Mouse (Mus musculus) thymus, adult 2 months (tissue): ENCODE measurements around the gene Zfhx3. TPM values are rescaled to one million over a fixed set of nuclear protein-coding genes. Genes with fewer than 3 reads are reported as not detected.

Source experiments
- DNase-seq: peaks from one replicate; pipeline ENCODE4 v3.0.0; 2021
- H3K27ac ChIP-seq: fragments of 200-500 bp; 2 replicates; pipeline ENCODE4 v1.5.1; 2012; ENCODE audit warnings: low read length, control low read depth; ENCODE audit not compliant: control insufficient read depth, insufficient read depth
- H3K27me3 ChIP-seq: fragments of 200-500 bp; 2 replicates; pipeline ENCODE4 v1.6.1; 2012; ENCODE audit warnings: mild to moderate bottlenecking, low read length, moderate library complexity, mixed read lengths; ENCODE audit not compliant: control insufficient read depth, insufficient read depth
- H3K36me3 ChIP-seq: fragments of 200-500 bp; 2 replicates; pipeline ENCODE4 v1.6.1; 2012; ENCODE audit warnings: mild to moderate bottlenecking, low read length, moderate library complexity; ENCODE audit not compliant: control insufficient read depth, insufficient read depth
- H3K4me1 ChIP-seq: fragments of 200-500 bp; replicated peaks from 2 replicates; pipeline ENCODE4 v1.6.1; 2012; ENCODE audit warnings: low read length; ENCODE audit not compliant: control insufficient read depth, insufficient read depth
- H3K4me3 ChIP-seq: fragments of 200-500 bp; 2 replicates; pipeline ENCODE4 v1.5.1; 2012; ENCODE audit warnings: mild to moderate bottlenecking, low read length, control low read depth, moderate library complexity; ENCODE audit not compliant: control insufficient read depth, insufficient read depth
- CTCF ChIP-seq: fragments of 200-500 bp; IDR thresholded peaks from 2 replicates; pipeline ENCODE4 v1.5.1; 2012; ENCODE audit warnings: mild to moderate bottlenecking, control low read depth, low read length, moderate library complexity, borderline replicate concordance; ENCODE audit not compliant: control insufficient read depth, poor library complexity, insufficient read depth; ENCODE audit errors: extremely low read depth
- POLR2A ChIP-seq: fragments of 200-500 bp; IDR thresholded peaks from 2 replicates; pipeline ENCODE4 v1.6.1; 2012; ENCODE audit warnings: mild to moderate bottlenecking, low read length, control low read depth, moderate library complexity; ENCODE audit not compliant: control insufficient read depth, poor library complexity, insufficient read depth; ENCODE audit errors: extremely low read depth
- WGBS: fragments of 180-500 bp; shearing (Covaris S2); methylation state at CpG from one replicate; pipeline ENCODE4 v1.1.7; 2018; 5-methylcytosine and 5-hydroxymethylcytosine counted together
- polyA plus RNA-seq: library from polyadenylated mRNA; depleted of rRNA; stranded (reverse); fragments of >200 nt; gene quantifications from 2 replicates; pipeline ENCODE4 v1.2.3, GENCODE M21; 2012

Gene Zfhx3
- polyA plus RNA-seq, 1 experiment, result 1.1 TPM

GRCm38 (mm10) chr8:108101978-108102865, 159.8 kb downstream of the Zfhx3 start:
- H3K27ac ChIP-seq, result no peak overlapping the region
- TF ChIP-seq CTCF (no peak), POLR2A (no peak)
- WGBS, result 88% methylated on average over 16 of the region's 16 CpGs

DNA sequence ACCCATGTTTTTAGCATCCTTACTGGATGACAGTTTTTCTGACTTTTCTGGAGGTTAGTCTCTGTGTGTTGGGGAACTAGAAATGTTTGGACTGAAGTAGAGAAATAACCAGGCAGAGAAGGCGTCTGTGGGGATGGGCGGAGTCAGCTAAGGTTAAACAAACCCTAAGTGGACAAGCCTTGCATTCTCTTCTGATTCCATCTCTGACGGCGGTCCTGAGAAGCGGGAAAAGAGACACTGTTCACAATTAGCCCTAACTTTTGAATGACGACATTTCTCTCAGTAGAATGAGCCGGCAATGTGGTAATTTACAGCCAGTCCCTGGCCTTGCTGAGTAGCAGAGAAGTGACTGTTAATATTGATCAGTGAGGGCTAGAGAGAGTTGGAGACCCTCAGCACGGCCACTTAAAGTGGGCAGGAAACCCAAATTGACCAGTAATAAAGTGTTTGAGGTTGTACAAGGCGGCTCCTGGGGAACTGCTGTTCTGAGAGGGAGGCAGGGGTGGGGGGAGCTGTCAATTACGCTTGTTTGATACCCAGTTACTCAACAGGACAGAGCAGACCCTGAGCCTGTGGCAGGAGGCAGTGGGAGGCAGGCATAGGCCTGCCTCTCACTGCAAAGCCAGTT, 162.1 kb downstream of the Zfhx3 start:
- Histone ChIP-seq H3K27me3 (no peaks in the 10 kb centered on the region), H3K27ac (no peak overlapping the region), H3K4me1 (no peaks in the 10 kb centered on the region), H3K36me3 (no peaks in the 10 kb centered on the region), H3K4me3 (no peak overlapping the region)
- no peak for DNase-seq
- WGBS, result 52% methylated on average over 10 of the region's 10 CpGs
- no peak for TF ChIP-seq POLR2A
- TF ChIP-seq CTCF, result no peak

More at GRCm38 (mm10) chr8:108101978-108102865, 159.8 kb downstream of the Zfhx3 start:
- Histone ChIP-seq H3K27me3 (no peaks in the 10 kb centered on the region), H3K36me3 (no peaks in the 10 kb centered on the region), H3K4me3 (no peak overlapping the region), H3K4me1 (no peaks in the 10 kb centered on the region)
- no peak for DNase-seq

DNA sequence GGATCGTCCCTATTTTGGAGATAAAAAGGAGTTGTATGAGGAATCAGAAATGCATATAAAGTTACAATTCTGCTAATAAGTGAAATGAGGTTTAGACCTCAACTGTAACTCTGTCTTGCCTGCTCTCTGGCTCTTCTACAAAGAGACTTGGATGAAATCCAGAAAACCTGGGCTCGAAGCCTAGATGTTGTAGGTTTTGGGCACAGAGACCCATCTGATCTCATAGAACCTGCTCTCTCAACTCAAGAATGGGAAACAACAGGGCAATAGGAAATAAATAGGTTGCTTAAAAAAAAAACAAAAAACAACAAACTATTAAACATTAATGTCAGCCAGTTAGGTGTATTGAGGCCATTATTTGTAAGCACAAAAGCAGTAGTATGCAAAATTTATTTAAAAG, 182.6 kb downstream of the Zfhx3 start:
- H3K27ac ChIP-seq, result no peak overlapping the region
- no peaks in the 10 kb centered on the region for H3K36me3 ChIP-seq
- DNase-seq, result no peak
- H3K27me3 ChIP-seq, result no peaks in the 10 kb centered on the region
- no peaks in the 10 kb centered on the region for H3K4me1 ChIP-seq
- TF ChIP-seq POLR2A (no peak), CTCF (no peak)
- 84% methylated on average over 2 of the region's 2 CpGs for WGBS
- no peak overlapping the region for H3K4me3 ChIP-seq

DNA sequence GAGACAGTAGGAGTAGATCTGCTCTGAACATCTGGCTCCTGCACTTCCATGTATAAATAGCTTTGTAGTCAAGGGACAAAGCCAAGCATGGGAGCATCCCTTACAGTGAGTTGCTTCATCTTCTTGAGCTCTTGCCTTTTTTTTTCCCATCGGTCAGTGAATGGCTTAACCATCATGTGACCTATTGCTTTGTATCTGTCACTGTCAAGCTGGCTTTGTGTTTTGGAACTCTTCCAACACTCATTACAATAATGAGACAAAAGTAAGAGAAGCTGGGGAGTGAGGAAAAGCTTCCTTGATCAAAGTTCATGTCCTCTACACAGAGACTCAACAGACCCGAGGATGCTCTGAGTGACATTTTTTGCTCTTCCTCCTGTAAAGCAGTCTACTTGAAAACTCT, 183.0 kb downstream of the Zfhx3 start:
- WGBS, result 86% methylated on average over 2 of the region's 2 CpGs
- no peak for TF ChIP-seq CTCF
- no peak for TF ChIP-seq POLR2A
- no peak overlapping the region for H3K4me3 ChIP-seq

GRCm38 (mm10) chr8:108146536-108146935, 204.1 kb downstream of the Zfhx3 start:
- Histone ChIP-seq H3K27me3 (no peaks in the 10 kb centered on the region), H3K36me3 (no peaks in the 10 kb centered on the region)

More for the DNA sequence above, 183.0 kb downstream of the Zfhx3 start:
- H3K27ac ChIP-seq, result no peak overlapping the region
- no peaks in the 10 kb centered on the region for H3K36me3 ChIP-seq
- no peaks in the 10 kb centered on the region for H3K27me3 ChIP-seq
- no peaks in the 10 kb centered on the region for H3K4me1 ChIP-seq
- DNase-seq, result no peak

GRCm38 (mm10) chr8:108148599-108149249, 206.3 kb downstream of the Zfhx3 start:
- WGBS, result 85% methylated on average over 15 of the region's 15 CpGs
- DNase-seq, result no peak

More at GRCm38 (mm10) chr8:108146536-108146935, 204.1 kb downstream of the Zfhx3 start:
- 88% methylated on average over 5 of the region's 5 CpGs for WGBS
- Histone ChIP-seq H3K4me1 (no peaks in the 10 kb centered on the region), H3K27ac (no peak overlapping the region), H3K4me3 (no peak overlapping the region)
- TF ChIP-seq POLR2A, result no peak
- no peak for TF ChIP-seq CTCF
- no peak for DNase-seq

More at GRCm38 (mm10) chr8:108148599-108149249, 206.3 kb downstream of the Zfhx3 start:
- Histone ChIP-seq H3K27ac (no peak overlapping the region), H3K4me3 (no peak overlapping the region), H3K4me1 (no peaks in the 10 kb centered on the region), H3K36me3 (no peaks in the 10 kb centered on the region), H3K27me3 (no peaks in the 10 kb centered on the region)
- no peak for TF ChIP-seq POLR2A
- TF ChIP-seq CTCF, result no peak
